Mouse (Mus musculus) liver, embryonic 12.5 days (tissue): Measurements from ENCODE around the gene Slc16a8. TPM values are rescaled to one million over a fixed set of nuclear protein-coding genes. Genes with fewer than 3 reads are reported as not detected.

Source experiments
- ATAC-seq: fragments of 200-750 bp; cut with Nextera tagmentation; 2 replicates; pipeline ENCODE4 v1.8.0; 2017; ENCODE audit warnings: moderate number of reproducible peaks, mild to moderate bottlenecking, moderate library complexity
- H3K27ac ChIP-seq: fragments of 300-500 bp; sonication (generic); 2 replicates; pipeline ENCODE4 v1.5.1; 2016; ENCODE audit warnings: mild to moderate bottlenecking
- H3K27me3 ChIP-seq: fragments of 300-500 bp; sonication (generic); replicated peaks from 2 replicates; pipeline ENCODE4 v1.6.1; 2016; ENCODE audit warnings: mild to moderate bottlenecking, moderate library complexity
- H3K36me3 ChIP-seq: fragments of 300-500 bp; sonication (generic); 2 replicates; pipeline ENCODE4 v1.6.1; 2016; ENCODE audit warnings: mild to moderate bottlenecking, moderate library complexity
- H3K4me1 ChIP-seq: fragments of 300-500 bp; sonication (generic); 2 replicates; pipeline ENCODE4 v1.6.1; 2016
- H3K4me2 ChIP-seq: fragments of 300-500 bp; sonication (generic); 2 replicates; pipeline ENCODE4 v1.6.1; 2016; ENCODE audit warnings: mild to moderate bottlenecking, moderate library complexity
- H3K4me3 ChIP-seq: fragments of 300-500 bp; sonication (generic); 2 replicates; pipeline ENCODE4 v1.5.1; 2016; ENCODE audit warnings: mild to moderate bottlenecking, moderate library complexity
- H3K9ac ChIP-seq: fragments of 300-500 bp; sonication (generic); 2 replicates; pipeline ENCODE4 v1.6.1; 2016; ENCODE audit warnings: mild to moderate bottlenecking, moderate library complexity
- H3K9me3 ChIP-seq: fragments of 300-500 bp; sonication (generic); replicated peaks from 2 replicates; pipeline ENCODE4 v1.6.1; 2016; ENCODE audit warnings: mild to moderate bottlenecking, moderate library complexity
- WGBS: fragments of 180-500 bp; shearing (Covaris S2); methylation state at CpG from one replicate; pipeline ENCODE4 v1.1.7; 2016; ENCODE audit not compliant: insufficient replicate concordance; 5-methylcytosine and 5-hydroxymethylcytosine counted together
- polyA plus RNA-seq: library from polyadenylated mRNA; unstranded; fragments of >200 nt; fragmentation: Nextera tagmentation; extraction: Ambion mirVana; gene quantifications from 2 replicates; pipeline ENCODE4 v1.2.1, GENCODE M21; 2016

Gene Slc16a8
- polyA plus RNA-seq = not detected in 2 replicates

- H3K4me3 ChIP-seq = no peak within 1 kb of the TSS
- H3K27ac ChIP-seq = no peak within 1 kb of the TSS
- H3K27me3 ChIP-seq = peaks cover 84% of the 10 kb centered on the region
- WGBS = 21% methylated on average over 3 of the region's 3 CpGs
- H3K4me1 ChIP-seq = 0 out of 2 replicates have a peak, but pooled peaks cover 5% of the 10 kb centered on the region
- no peak within 1 kb of the TSS for H3K4me2 ChIP-seq
- no peaks in the 10 kb centered on the region for H3K9me3 ChIP-seq
- H3K9ac ChIP-seq = no peak within 1 kb of the TSS
- no peaks in the 10 kb centered on the region for H3K36me3 ChIP-seq
- ATAC-seq = no peak
These were observed at the start of gene Slc16a8 for GRCm38 (mm10) chr15:79254661-79255060. Slc16a8 (minus strand) TSS chr15:79254761.

GRCm38 (mm10) chr15:79303725-79304124 is 49.2 kb upstream of the Slc16a8 start:
- H3K9me3 ChIP-seq = no peaks in the 10 kb centered on the region
- no peak overlapping the region for H3K9ac ChIP-seq
- H3K27ac ChIP-seq = no peak overlapping the region
- H3K4me3 ChIP-seq = no peak overlapping the region
- no peak for ATAC-seq
- peaks cover 92% of the 10 kb centered on the region for H3K36me3 ChIP-seq
- no peaks in the 10 kb centered on the region for H3K4me1 ChIP-seq
- no peak overlapping the region for H3K4me2 ChIP-seq
- 79% methylated on average over 8 of the region's 8 CpGs for WGBS
- no peaks in the 10 kb centered on the region for H3K27me3 ChIP-seq

GRCm38 (mm10) chr15:79299563-79300155 is 45.1 kb upstream of the Slc16a8 start:
- no peaks in the 10 kb centered on the region for H3K4me1 ChIP-seq
- H3K27me3 ChIP-seq = no peaks in the 10 kb centered on the region
- no peaks in the 10 kb centered on the region for H3K9me3 ChIP-seq
- H3K4me3 ChIP-seq = no peak overlapping the region
- H3K27ac ChIP-seq = no peak overlapping the region
- H3K9ac ChIP-seq = no peak overlapping the region
- WGBS = 64% methylated on average over 2 of the region's 2 CpGs
- no peak overlapping the region for H3K4me2 ChIP-seq
- ATAC-seq = no peak
- H3K36me3 ChIP-seq = peaks cover 77% of the 10 kb centered on the region

- Histone ChIP-seq H3K4me1 (no peaks in the 10 kb centered on the region), H3K36me3 (peaks cover 72% of the 10 kb centered on the region), H3K9me3 (no peaks in the 10 kb centered on the region), H3K27ac (no peak overlapping the region), H3K27me3 (no peaks in the 10 kb centered on the region), H3K4me2 (no peak overlapping the region), H3K4me3 (no peak overlapping the region), H3K9ac (no peak overlapping the region)
- 80% methylated on average over 6 of the region's 6 CpGs for WGBS
- no peak for ATAC-seq
These were observed 44.0 kb upstream of the Slc16a8 start for GRCm38 (mm10) chr15:79298553-79298952.

GRCm38 (mm10) chr15:79292779-79293178 is 38.2 kb upstream of the Slc16a8 start:
- no peaks in the 10 kb centered on the region for H3K9me3 ChIP-seq
- peaks cover 58% of the 10 kb centered on the region for H3K36me3 ChIP-seq
- 81% methylated on average over 9 of the region's 9 CpGs for WGBS
- no peak overlapping the region for H3K9ac ChIP-seq
- H3K4me3 ChIP-seq = no peak overlapping the region
- no peak for ATAC-seq
- no peak overlapping the region for H3K4me2 ChIP-seq
- no peaks in the 10 kb centered on the region for H3K27me3 ChIP-seq
- H3K27ac ChIP-seq = no peak overlapping the region
- H3K4me1 ChIP-seq = no peaks in the 10 kb centered on the region

- H3K27me3 ChIP-seq = no peaks in the 10 kb centered on the region
- H3K9ac ChIP-seq = no peak overlapping the region
- no peak overlapping the region for H3K4me2 ChIP-seq
- 87% methylated on average over 3 of the region's 3 CpGs for WGBS
- H3K4me3 ChIP-seq = no peak overlapping the region
- H3K4me1 ChIP-seq = no peaks in the 10 kb centered on the region
- H3K36me3 ChIP-seq = peaks cover 68% of the 10 kb centered on the region
- H3K9me3 ChIP-seq = no peaks in the 10 kb centered on the region
- H3K27ac ChIP-seq = no peak overlapping the region
- no peak for ATAC-seq
These were observed 35.8 kb upstream of the Slc16a8 start for GRCm38 (mm10) chr15:79290340-79290739.

- 88% methylated on average over 12 of the region's 12 CpGs for WGBS
- ATAC-seq = no peak
These were observed 34.9 kb upstream of the Slc16a8 start for GRCm38 (mm10) chr15:79289441-79289840.

GRCm38 (mm10) chr15:79288387-79288786 is 33.8 kb upstream of the Slc16a8 start:
- no peak for ATAC-seq
- Histone ChIP-seq H3K27me3 (no peaks in the 10 kb centered on the region), H3K4me3 (no peak overlapping the region), H3K4me2 (no peak overlapping the region), H3K9ac (no peak overlapping the region), H3K36me3 (peaks cover 57% of the 10 kb centered on the region), H3K27ac (no peak overlapping the region), H3K9me3 (no peaks in the 10 kb centered on the region), H3K4me1 (no peaks in the 10 kb centered on the region)
- 67% methylated on average over 3 of the region's 3 CpGs for WGBS

More at GRCm38 (mm10) chr15:79289441-79289840, 34.9 kb upstream of the Slc16a8 start:
- Histone ChIP-seq H3K4me2 (no peak overlapping the region), H3K27ac (no peak overlapping the region), H3K27me3 (no peaks in the 10 kb centered on the region), H3K36me3 (peaks cover 65% of the 10 kb centered on the region), H3K4me3 (no peak overlapping the region), H3K9ac (no peak overlapping the region), H3K9me3 (no peaks in the 10 kb centered on the region), H3K4me1 (no peaks in the 10 kb centered on the region)

- H3K9ac ChIP-seq = no peak overlapping the region
These were observed 32.5 kb upstream of the Slc16a8 start for GRCm38 (mm10) chr15:79287091-79287490.

GRCm38 (mm10) chr15:79286141-79286540 is 31.6 kb upstream of the Slc16a8 start:
- no peaks in the 10 kb centered on the region for H3K9me3 ChIP-seq
- H3K4me2 ChIP-seq = no peak overlapping the region
- peaks cover 16% of the 10 kb centered on the region for H3K4me1 ChIP-seq
- H3K36me3 ChIP-seq = peaks cover 43% of the 10 kb centered on the region
- no peak overlapping the region for H3K27ac ChIP-seq
- ATAC-seq = no peak
- WGBS = 74% methylated on average over 7 of the region's 7 CpGs
- H3K27me3 ChIP-seq = no peaks in the 10 kb centered on the region
- no peak overlapping the region for H3K9ac ChIP-seq
- H3K4me3 ChIP-seq = no peak overlapping the region

More at GRCm38 (mm10) chr15:79287091-79287490, 32.5 kb upstream of the Slc16a8 start:
- Histone ChIP-seq H3K4me1 (peaks cover 7% of the 10 kb centered on the region), H3K4me3 (no peak overlapping the region), H3K9me3 (no peaks in the 10 kb centered on the region), H3K27me3 (no peaks in the 10 kb centered on the region), H3K36me3 (peaks cover 53% of the 10 kb centered on the region), H3K4me2 (no peak overlapping the region), H3K27ac (no peak overlapping the region)
- ATAC-seq = no peak
- 80% methylated on average over 7 of the region's 7 CpGs for WGBS

- Histone ChIP-seq H3K4me3 (no peak within 1 kb of the TSS), H3K36me3 (peaks cover 42% of the 10 kb centered on the region), H3K4me2 (0 out of 2 replicates have a peak within 1 kb of the TSS, but pooled peaks have one; percentile 24), H3K4me1 (peaks cover 24% of the 10 kb centered on the region), H3K9me3 (no peaks in the 10 kb centered on the region), H3K9ac (no peak within 1 kb of the TSS), H3K27ac (peak within 1 kb of the TSS; percentile 26; the same call in 1 of the 2 replicates), H3K27me3 (no peaks in the 10 kb centered on the region)
- WGBS = 61% methylated on average over 10 of the region's 10 CpGs
- 0 out of 2 replicates have a peak, but pooled peaks have one; percentile 5 for ATAC-seq
These were observed 30.8 kb upstream of the Slc16a8 start, which contains the start of gene Baiap2l2 for GRCm38 (mm10) chr15:79285399-79285798. Baiap2l2 (minus strand) TSS chr15:79285537.

GRCm38 (mm10) chr15:79283371-79283770 is 28.8 kb upstream of the Slc16a8 start:
- 73% methylated on average over 4 of the region's 4 CpGs for WGBS
- H3K4me3 ChIP-seq = no peak overlapping the region
- no peak overlapping the region for H3K9ac ChIP-seq
- no peaks in the 10 kb centered on the region for H3K27me3 ChIP-seq
- peaks cover 26% of the 10 kb centered on the region for H3K4me1 ChIP-seq
- no peak for ATAC-seq
- H3K4me2 ChIP-seq = no peak overlapping the region
- H3K9me3 ChIP-seq = no peaks in the 10 kb centered on the region
- H3K27ac ChIP-seq = no peak overlapping the region
- H3K36me3 ChIP-seq = peaks cover 27% of the 10 kb centered on the region
